Mouse (Mus musculus) gastrocnemius, postnatal 14 days (tissue): ENCODE results near the gene Atg4d. TPM values are rescaled to one million over a fixed set of nuclear protein-coding genes. Genes with fewer than 3 reads are reported as not detected.
"Not testable (repeated sequence)": the region's sequence is repeated elsewhere in the genome, so short reads cannot be mapped to it uniquely, and the experiment has no call there.

Experiments used
- DNase-seq: peaks from one replicate; pipeline ENCODE4 v3.0.0; 2021; ENCODE audit warnings: mixed read lengths
- intact Hi-C: fragments of 180-260 bp; cut with DNase I; formaldehyde crosslinking; loops from one replicate; pipeline ENCODE4 v1.15.1; 2025; ENCODE audit warnings: low total_unique reads
- total RNA-seq, 2 experiments: library from RNA; stranded (reverse); gene quantifications; 2 replicates each; pipeline ENCODE4 v1.2.3; 2021

Atg4d gene
- total RNA-seq, 2 experiments from 2014 or later: 36.2 to 39.6 TPM

GRCm38 (mm10) chr9:21291022-21291787 lies 26.1 kb downstream of the Atg4d start, which contains the start of gene Cdkn2d:
TSS of gene Cdkn2d (minus strand) at chr9:21291407.
- DNase-seq: peak; percentile 100
- intact Hi-C loops: no loop called here

GRCm38 (mm10) chr9:21291868-21292267 lies 26.8 kb downstream of the Atg4d start:
- intact Hi-C loops, DNase-seq: not testable (repeated sequence)

GRCm38 (mm10) chr9:21292271-21292670 lies 27.2 kb downstream of the Atg4d start:
- DNase-seq: no peak
- intact Hi-C loops: no loop called here

GRCm38 (mm10) chr9:21299014-21299413 lies 33.9 kb downstream of the Atg4d start:
- no peak for DNase-seq
- intact Hi-C loops: no loop called here

- DNase-seq: no peak
- intact Hi-C loops: no loop called here
Observed at GRCm38 (mm10) chr9:21305065-21305464, 40.0 kb downstream of the Atg4d start.

GRCm38 (mm10) chr9:21309150-21309741 lies 44.2 kb downstream of the Atg4d start:
- no peak for DNase-seq
- intact Hi-C loops: no loop called here

DNA sequence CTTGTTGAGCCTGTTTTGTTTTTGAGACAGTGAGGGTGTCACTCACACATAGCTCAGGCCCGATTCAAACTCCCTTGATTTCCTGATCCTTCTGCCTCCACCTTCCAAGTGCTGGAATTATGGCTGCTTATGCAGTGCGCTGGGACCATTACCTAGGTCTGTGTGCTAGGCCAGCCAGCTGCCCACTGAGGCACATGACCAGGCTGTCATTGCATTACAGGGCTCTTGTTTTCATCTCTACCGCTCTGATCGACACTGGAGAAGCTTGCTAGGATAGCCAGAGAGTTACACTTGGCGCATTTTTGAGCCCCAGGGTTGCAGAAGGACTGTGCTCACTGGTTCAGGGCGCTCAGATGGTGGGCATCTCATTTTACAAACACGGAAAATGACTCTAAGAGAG lies 46.6 kb downstream of the Atg4d start:
- intact Hi-C loops: loop anchor here (5.0 to 10.0 kb wide), 3 partner anchors 46 to 153 kb away; no protein-coding TSS in a partner anchor
- no peak for DNase-seq

DNA sequence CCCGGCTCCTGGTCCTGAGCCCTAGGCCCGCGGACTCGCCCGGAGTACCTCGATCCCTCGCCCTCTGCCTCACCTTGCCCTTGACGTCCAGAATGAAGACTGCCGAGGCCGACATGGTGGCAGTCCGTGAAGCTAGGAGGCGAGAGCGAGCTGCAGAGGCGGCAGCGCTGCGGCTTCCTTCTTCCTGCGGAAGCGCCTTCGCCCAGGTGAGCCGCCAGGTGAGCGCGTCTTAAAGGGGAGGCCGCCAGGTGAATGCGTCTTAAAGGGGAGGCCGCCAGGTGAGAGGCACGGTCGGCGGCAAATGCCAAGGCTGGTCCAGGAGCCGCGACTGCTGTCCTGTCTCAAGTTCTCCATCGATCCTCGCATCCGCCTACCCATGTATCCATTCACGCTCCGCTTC lies 47.0 kb downstream of the Atg4d start, which contains the start of gene Ap1m2:
TSS of gene Ap1m2 (minus strand) at position 204 of the 400 bp plus-strand sequence.
- intact Hi-C loops: loop anchor here (5.0 to 10.0 kb wide), 3 partner anchors 45 to 153 kb away; no protein-coding TSS in a partner anchor
- no peak for DNase-seq

- peak; percentile 91 for DNase-seq
- intact Hi-C loops: loop anchor here (5.0 to 10.0 kb wide), 3 partner anchors 44 to 151 kb away; no protein-coding TSS in a partner anchor
Observed at GRCm38 (mm10) chr9:21313394-21313793, 48.3 kb downstream of the Atg4d start.

DNA sequence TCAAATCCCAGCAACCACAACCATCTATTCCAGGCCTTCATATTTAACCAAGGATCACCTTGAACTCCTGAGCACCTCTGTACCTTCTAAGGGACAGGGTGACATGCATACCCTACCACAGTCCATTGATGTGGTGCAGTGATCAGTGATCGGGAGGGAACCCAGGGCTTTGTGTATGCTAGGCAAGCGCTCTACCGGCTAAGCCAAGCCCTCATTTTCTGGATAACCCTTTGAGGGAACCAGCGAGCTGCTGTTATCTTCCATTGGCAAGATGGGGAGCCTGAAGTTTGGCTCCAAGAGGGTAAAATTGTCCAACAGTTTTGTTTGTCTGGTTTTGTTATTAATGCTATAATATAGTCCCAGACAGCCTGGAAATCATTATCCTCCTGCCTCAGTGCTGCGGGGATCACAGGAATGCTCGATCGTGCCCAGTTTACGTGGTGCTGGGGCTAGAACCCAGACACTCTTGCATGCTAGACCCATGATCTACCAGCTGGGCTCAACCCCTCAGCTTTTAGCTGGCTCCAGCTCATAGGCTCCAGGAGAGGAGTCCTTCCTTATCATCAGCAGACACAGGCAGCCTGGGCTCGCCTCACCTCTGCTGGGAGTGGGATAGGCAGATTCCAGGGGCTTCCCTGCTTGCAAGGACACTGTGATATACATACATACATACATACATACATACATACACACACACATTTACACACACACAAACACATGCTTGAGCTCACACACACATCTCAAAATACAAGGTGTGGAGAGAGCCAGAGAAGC lies 49.5 kb downstream of the Atg4d start:
- no peak for DNase-seq
- intact Hi-C loops: loop anchor here (5.0 to 10.0 kb wide), 3 partner anchors 43 to 150 kb away; no protein-coding TSS in a partner anchor

- intact Hi-C loops: loop anchor here (10.0 kb wide), 1 partner anchor 149 kb away; no protein-coding TSS in a partner anchor
- peak; percentile 56 for DNase-seq
Observed at GRCm38 (mm10) chr9:21315421-21315820, 50.3 kb downstream of the Atg4d start.

DNA sequence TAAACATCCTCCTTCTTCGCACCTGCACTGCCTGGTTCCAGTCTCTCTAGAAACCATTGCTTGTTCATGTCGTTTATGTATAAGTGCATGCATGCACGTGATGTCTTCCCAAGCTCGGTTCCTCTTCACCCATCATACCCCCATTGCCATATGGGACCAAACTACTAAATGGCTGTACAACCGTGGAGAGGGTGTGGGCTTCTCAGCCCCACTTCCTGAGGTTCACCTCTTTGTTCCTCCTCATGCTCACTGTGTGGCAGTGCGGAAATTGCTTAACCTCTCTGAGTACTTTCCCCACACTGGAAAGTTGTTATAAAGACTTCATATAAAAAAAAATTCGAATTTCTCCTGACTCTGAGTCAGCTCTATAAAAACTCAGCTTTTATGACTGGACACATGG lies 51.6 kb downstream of the Atg4d start:
- DNase-seq: no peak
- intact Hi-C loops: loop anchor here (10.0 kb wide), 1 partner anchor 148 kb away; no protein-coding TSS in a partner anchor

GRCm38 (mm10) chr9:21318792-21319191 lies 53.7 kb downstream of the Atg4d start:
- intact Hi-C loops: loop anchor here (10.0 kb wide), 1 partner anchor 146 kb away; no protein-coding TSS in a partner anchor
- DNase-seq: no peak

DNA sequence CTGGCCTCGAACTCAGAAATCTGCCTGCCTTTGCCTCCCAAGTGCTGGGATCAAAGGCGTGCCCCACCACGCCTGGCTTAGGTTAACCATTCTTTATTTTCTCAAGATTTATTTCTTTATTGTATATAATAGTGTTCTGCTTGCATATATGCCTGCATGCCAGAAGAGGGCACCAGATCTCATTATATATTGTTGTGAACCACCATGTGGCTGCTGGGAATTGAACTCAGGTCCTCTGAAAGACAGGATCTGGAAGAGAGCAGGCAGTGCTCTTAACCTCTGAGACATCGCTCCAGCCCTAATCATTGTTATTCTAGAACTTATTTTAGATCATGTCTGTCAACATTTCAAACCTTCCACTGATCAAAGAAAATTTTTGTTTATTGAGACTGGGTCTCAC lies 54.4 kb downstream of the Atg4d start:
- intact Hi-C loops: loop anchor here (10.0 kb wide), 1 partner anchor 145 kb away; no protein-coding TSS in a partner anchor
- DNase-seq: no peak

DNA sequence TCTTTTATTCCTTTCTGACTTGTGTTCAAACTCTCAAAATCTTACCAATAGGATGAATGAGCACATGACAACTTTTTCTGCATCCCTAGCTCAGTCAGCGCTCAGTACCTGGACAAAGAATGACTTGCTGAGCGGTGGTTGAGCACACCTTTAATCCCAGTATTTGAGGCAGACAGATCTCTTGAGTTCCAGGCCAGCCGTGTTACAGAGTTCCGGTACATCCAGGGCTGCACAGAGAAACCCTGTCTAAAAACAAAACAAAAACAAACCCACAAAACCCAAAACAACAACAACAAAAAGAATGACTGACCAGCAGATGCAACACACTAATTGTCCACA lies 55.2 kb downstream of the Atg4d start:
- no peak for DNase-seq
- intact Hi-C loops: no loop called here

DNA sequence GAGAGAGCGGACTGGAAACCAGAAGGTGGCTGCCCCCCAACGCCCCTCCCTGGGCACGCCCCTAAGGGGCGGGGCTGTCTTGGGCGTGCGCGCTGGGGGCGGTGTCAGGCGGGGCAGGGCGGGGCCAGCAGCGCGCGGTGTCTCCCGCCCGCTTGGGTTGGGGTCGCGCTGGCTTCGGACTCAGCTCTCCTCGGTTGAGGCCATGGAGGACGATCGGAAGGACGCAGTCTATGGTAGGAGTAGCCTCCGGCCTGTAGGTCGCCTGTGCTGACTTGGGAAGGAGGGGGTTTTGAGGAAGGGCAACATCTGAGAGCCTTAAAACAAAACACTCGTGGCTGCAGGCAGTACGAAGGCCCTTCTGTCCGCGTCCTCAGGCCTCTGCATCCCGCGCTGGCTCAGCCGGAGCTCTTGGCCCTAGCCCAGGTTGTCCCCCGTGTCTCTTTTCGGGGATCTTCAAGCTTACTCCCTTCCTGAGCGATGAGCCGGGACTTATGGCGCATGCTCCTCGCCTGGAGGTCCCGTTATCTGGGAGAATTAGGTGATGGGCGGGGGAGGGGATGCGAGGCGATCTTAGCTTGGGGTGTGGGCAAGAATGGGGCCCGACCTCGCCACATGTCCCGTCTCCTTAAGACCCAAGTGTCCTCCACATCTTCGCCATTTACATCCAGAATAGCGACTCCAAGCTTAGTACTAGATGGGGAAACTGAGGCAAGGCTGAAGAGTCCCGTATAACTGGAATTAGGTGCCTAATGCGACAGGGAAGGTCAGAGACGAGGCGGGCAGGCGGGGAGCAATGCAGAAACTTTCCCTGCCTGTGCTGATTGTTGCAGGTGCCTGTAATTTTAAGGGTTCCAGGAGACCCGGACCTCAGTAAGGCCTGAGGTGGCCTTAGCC lies 55.8 kb downstream of the Atg4d start, which contains the start of gene Slc44a2:
TSS of gene Slc44a2 (plus strand) at position 80 of the 894 bp plus-strand sequence.
- peak; percentile 86 for DNase-seq
- intact Hi-C loops: no loop called here

GRCm38 (mm10) chr9:21321513-21321835 lies 56.4 kb downstream of the Atg4d start:
- no peak for DNase-seq
- intact Hi-C loops: no loop called here

DNA sequence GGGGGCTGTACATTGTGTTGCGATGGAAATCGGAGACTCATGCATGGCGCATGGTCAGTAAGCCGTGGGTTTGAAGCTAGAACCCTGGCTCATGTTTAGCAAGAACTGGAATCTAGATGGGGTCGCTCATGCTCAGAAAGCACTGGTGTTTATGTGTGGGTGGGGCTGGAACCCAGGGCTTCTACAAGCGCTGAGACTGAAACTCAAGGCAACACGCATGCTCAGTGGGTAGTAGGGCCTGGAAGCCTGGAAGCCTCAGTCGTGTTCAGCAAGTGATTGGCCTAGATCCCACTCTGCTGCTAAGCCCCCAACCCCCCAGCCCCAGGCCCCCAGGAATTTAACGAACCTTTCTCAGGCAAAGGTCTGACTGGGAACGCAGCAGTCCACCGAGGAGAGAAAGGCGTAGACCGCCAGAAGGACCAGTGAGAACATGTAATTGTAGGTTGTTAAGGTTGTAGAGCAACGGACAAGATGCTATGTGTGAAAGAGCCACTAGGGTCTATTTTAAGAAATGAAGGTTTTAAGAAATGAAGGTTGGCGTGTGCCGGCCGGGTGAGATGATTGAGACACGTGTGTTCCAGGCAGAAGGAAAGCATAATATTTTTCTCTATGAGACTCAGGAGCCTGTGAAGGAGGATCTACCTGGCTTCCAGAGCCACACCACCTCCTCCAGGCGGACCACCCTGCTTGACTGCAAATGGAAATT lies 57.3 kb downstream of the Atg4d start:
- intact Hi-C loops: no loop called here
- DNase-seq: no peak
